Mouse (Mus musculus): Measurements from ENCODE around the gene Narfl. TPM values are rescaled to one million over a fixed set of nuclear protein-coding genes. Genes with fewer than 3 reads are reported as not detected.

The Narfl gene
- polyA plus RNA-seq, 1 experiment from 2014 or later = 27.9 TPM

GRCm38 (mm10) chr17:25827546-25828222 lies 54.1 kb downstream of the Narfl start:
- Histone ChIP-seq H3K27ac (ENCODE audit: low read depth, low read length) (no peak overlapping the region), H3K4me3 (ENCODE audit: low read depth, low read length) (peak overlapping the region; percentile 69; the same call in 1 of the 2 replicates), H3K36me3 (ENCODE audit: control insufficient read depth, insufficient read depth, low read length) (peaks cover 27% of the 10 kb centered on the region), H3K4me1 (ENCODE audit: control insufficient read depth, insufficient read depth, low read length) (peaks cover 45% of the 10 kb centered on the region), H3K27me3 (ENCODE audit: control insufficient read depth, insufficient read depth, low read length) (0 out of 2 replicates have a peak, but pooled peaks cover 1% of the 10 kb centered on the region), H3K4me2 (no peak overlapping the region; the same call in 1 of the 2 replicates), H3K9ac (ENCODE audit: low read depth, low read length) (no peak overlapping the region), H3K9me3 (replicated peaks; ENCODE audit: control insufficient read depth, low read length) (no peaks in the 10 kb centered on the region)
- 94% methylated on average over 22 of the region's 22 CpGs for WGBS (ENCODE audit: insufficient replicate concordance)
- ATAC-seq (replicated peaks; ENCODE audit: insufficient number of reproducible peaks, low FRiP score, low TSS enrichment) = no peak

DNA sequence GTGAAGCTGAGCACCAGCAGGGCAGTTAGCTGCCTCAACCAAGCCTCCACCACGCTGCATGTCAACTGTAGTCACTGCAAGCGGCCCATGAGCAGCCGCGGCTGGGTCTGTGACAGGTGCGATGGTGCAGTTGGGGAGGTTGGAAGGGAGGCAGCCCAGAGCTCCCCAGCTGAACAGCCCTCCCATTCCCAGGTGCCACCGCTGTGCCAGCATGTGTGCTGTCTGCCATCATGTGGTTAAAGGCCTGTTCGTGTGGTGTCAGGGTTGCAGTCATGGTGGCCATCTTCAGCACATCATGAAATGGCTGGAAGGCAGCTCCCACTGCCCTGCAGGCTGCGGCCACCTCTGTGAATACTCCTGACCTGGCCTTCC lies 54.6 kb downstream of the Narfl start:
- Histone ChIP-seq H3K4me1 (ENCODE audit: control insufficient read depth, insufficient read depth, low read length) (peaks cover 45% of the 10 kb centered on the region), H3K27ac (ENCODE audit: low read depth, low read length) (peak overlapping the region; percentile 84; the same call in 1 of the 2 replicates), H3K4me3 (ENCODE audit: low read depth, low read length) (peak overlapping the region; percentile 69), H3K27me3 (ENCODE audit: control insufficient read depth, insufficient read depth, low read length) (no peaks in the 10 kb centered on the region), H3K9ac (ENCODE audit: low read depth, low read length) (peak overlapping the region; percentile 30; the same call in 1 of the 2 replicates), H3K4me2 (peak overlapping the region; percentile 83), H3K9me3 (replicated peaks; ENCODE audit: control insufficient read depth, low read length) (no peaks in the 10 kb centered on the region), H3K36me3 (ENCODE audit: control insufficient read depth, insufficient read depth, low read length) (peaks cover 27% of the 10 kb centered on the region)
- no peak for ATAC-seq (replicated peaks; ENCODE audit: insufficient number of reproducible peaks, low FRiP score, low TSS enrichment)
- 85% methylated on average over 8 of the region's 8 CpGs for WGBS (ENCODE audit: insufficient replicate concordance)

DNA sequence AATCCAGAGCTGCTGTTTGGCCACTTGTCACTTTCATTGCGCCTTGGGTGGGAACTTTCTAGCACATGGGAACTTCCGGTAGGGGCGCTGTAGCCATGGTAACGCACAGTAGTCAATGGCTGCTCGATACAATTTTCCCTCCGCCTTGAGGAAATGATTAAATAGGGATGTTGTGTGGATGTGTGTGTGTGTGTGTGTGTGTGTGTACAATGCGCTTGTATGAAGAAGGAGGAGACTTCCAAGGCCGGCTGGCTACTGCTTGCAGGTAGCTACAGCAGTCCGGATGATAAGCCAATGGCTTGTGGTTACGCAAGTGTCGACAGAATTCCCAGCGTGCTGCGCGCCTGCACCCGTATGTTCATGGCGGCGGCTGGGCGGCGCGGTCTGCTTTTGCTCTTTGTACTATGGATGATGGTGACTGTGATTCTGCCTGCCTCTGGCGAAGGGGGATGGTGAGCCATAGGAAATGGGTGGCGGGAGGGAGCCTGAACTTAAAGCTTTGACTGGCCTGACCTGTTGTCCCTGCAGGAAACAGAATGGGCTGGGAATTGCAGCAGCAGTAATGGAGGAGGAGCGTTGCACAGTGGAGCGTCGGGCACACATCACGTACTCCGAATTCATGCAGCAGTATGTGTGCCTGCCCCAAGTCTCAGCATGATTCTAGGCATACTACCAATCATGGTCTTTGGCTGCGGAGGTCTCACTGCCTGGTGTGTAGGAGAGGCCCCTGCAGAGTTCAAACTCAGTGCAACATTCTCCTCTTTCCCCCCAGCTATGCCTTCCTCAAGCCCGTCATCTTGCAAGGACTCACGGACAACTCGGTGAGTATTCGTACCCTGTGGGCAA lies 55.4 kb downstream of the Narfl start, which contains the start of gene Jmjd8:
Gene Jmjd8 (plus strand): TSS at position 156 of the 846 bp plus-strand sequence.
- H3K9ac ChIP-seq (ENCODE audit: low read depth, low read length) = peak within 1 kb of the TSS; percentile 78
- peak within 1 kb of the TSS; percentile 84 for H3K27ac ChIP-seq (ENCODE audit: low read depth, low read length)
- H3K4me2 ChIP-seq = peak within 1 kb of the TSS; percentile 83
- H3K27me3 ChIP-seq (ENCODE audit: control insufficient read depth, insufficient read depth, low read length) = no peaks in the 10 kb centered on the region
- ATAC-seq (replicated peaks; ENCODE audit: insufficient number of reproducible peaks, low FRiP score, low TSS enrichment) = 0 out of 2 replicates have a peak, but pooled peaks have one; percentile 4
- peaks cover 44% of the 10 kb centered on the region for H3K4me1 ChIP-seq (ENCODE audit: control insufficient read depth, insufficient read depth, low read length)
- peak within 1 kb of the TSS; percentile 69 for H3K4me3 ChIP-seq (ENCODE audit: low read depth, low read length)
- H3K9me3 ChIP-seq (replicated peaks; ENCODE audit: control insufficient read depth, low read length) = no peaks in the 10 kb centered on the region
- H3K36me3 ChIP-seq (ENCODE audit: control insufficient read depth, insufficient read depth, low read length) = peaks cover 27% of the 10 kb centered on the region
- WGBS (ENCODE audit: insufficient replicate concordance) = 1% methylated on average over 32 of the region's 32 CpGs

- ATAC-seq (replicated peaks; ENCODE audit: insufficient number of reproducible peaks, low FRiP score, low TSS enrichment) = no peak
- Histone ChIP-seq H3K36me3 (ENCODE audit: control insufficient read depth, insufficient read depth, low read length) (peaks cover 27% of the 10 kb centered on the region), H3K9ac (ENCODE audit: low read depth, low read length) (peak overlapping the region; percentile 78), H3K4me3 (ENCODE audit: low read depth, low read length) (peak overlapping the region; percentile 69), H3K4me2 (peak overlapping the region; percentile 83), H3K27ac (ENCODE audit: low read depth, low read length) (peak overlapping the region; percentile 84), H3K27me3 (ENCODE audit: control insufficient read depth, insufficient read depth, low read length) (no peaks in the 10 kb centered on the region), H3K9me3 (replicated peaks; ENCODE audit: control insufficient read depth, low read length) (no peaks in the 10 kb centered on the region), H3K4me1 (ENCODE audit: control insufficient read depth, insufficient read depth, low read length) (peaks cover 44% of the 10 kb centered on the region)
- WGBS (ENCODE audit: insufficient replicate concordance) = 34% methylated on average over 8 of the region's 8 CpGs
Measured at GRCm38 (mm10) chr17:25829558-25830017, 56.0 kb downstream of the Narfl start.

GRCm38 (mm10) chr17:25830200-25830753 lies 56.7 kb downstream of the Narfl start:
- Histone ChIP-seq H3K4me2 (peak overlapping the region; percentile 83), H3K9me3 (replicated peaks; ENCODE audit: control insufficient read depth, low read length) (no peaks in the 10 kb centered on the region), H3K4me3 (ENCODE audit: low read depth, low read length) (peak overlapping the region; percentile 69), H3K27ac (ENCODE audit: low read depth, low read length) (no peak overlapping the region), H3K27me3 (ENCODE audit: control insufficient read depth, insufficient read depth, low read length) (no peaks in the 10 kb centered on the region), H3K9ac (ENCODE audit: low read depth, low read length) (no peak overlapping the region), H3K36me3 (ENCODE audit: control insufficient read depth, insufficient read depth, low read length) (peaks cover 27% of the 10 kb centered on the region), H3K4me1 (ENCODE audit: control insufficient read depth, insufficient read depth, low read length) (peaks cover 47% of the 10 kb centered on the region)
- no peak for ATAC-seq (replicated peaks; ENCODE audit: insufficient number of reproducible peaks, low FRiP score, low TSS enrichment)
- 81% methylated on average over 4 of the region's 4 CpGs for WGBS (ENCODE audit: insufficient replicate concordance)

- no peaks in the 10 kb centered on the region for H3K27me3 ChIP-seq (ENCODE audit: control insufficient read depth, insufficient read depth, low read length)
- no peaks in the 10 kb centered on the region for H3K9me3 ChIP-seq (replicated peaks; ENCODE audit: control insufficient read depth, low read length)
- no peak overlapping the region for H3K27ac ChIP-seq (ENCODE audit: low read depth, low read length)
- peak overlapping the region; percentile 98 for H3K4me2 ChIP-seq
- peaks cover 53% of the 10 kb centered on the region for H3K4me1 ChIP-seq (ENCODE audit: control insufficient read depth, insufficient read depth, low read length)
- ATAC-seq (replicated peaks; ENCODE audit: insufficient number of reproducible peaks, low FRiP score, low TSS enrichment) = no peak
- H3K36me3 ChIP-seq (ENCODE audit: control insufficient read depth, insufficient read depth, low read length) = peaks cover 27% of the 10 kb centered on the region
- WGBS (ENCODE audit: insufficient replicate concordance) = 88% methylated on average over 14 of the region's 14 CpGs
- peak overlapping the region; percentile 88 for H3K4me3 ChIP-seq (ENCODE audit: low read depth, low read length)
- H3K9ac ChIP-seq (ENCODE audit: low read depth, low read length) = peak overlapping the region; percentile 92; the same call in 1 of the 2 replicates
Measured at GRCm38 (mm10) chr17:25830806-25831431, 57.3 kb downstream of the Narfl start.

GRCm38 (mm10) chr17:25831451-25832281 lies 58.1 kb downstream of the Narfl start:
- H3K27me3 ChIP-seq (ENCODE audit: control insufficient read depth, insufficient read depth, low read length) = no peaks in the 10 kb centered on the region
- peak overlapping the region; percentile 99; the same call in 1 of the 2 replicates for H3K27ac ChIP-seq (ENCODE audit: low read depth, low read length)
- H3K4me3 ChIP-seq (ENCODE audit: low read depth, low read length) = peak overlapping the region; percentile 88
- ATAC-seq (replicated peaks; ENCODE audit: insufficient number of reproducible peaks, low FRiP score, low TSS enrichment) = no peak
- peak overlapping the region; percentile 98 for H3K4me2 ChIP-seq
- H3K9ac ChIP-seq (ENCODE audit: low read depth, low read length) = peak overlapping the region; percentile 92
- H3K36me3 ChIP-seq (ENCODE audit: control insufficient read depth, insufficient read depth, low read length) = peaks cover 24% of the 10 kb centered on the region
- peaks cover 61% of the 10 kb centered on the region for H3K4me1 ChIP-seq (ENCODE audit: control insufficient read depth, insufficient read depth, low read length)
- H3K9me3 ChIP-seq (replicated peaks; ENCODE audit: control insufficient read depth, low read length) = no peaks in the 10 kb centered on the region
- 50% methylated on average over 21 of the region's 21 CpGs for WGBS (ENCODE audit: insufficient replicate concordance)
